Mouse (Mus musculus) lung, adult 2 months (tissue): ENCODE results near the gene Lgr5.

Experiments
- CTCF ChIP-seq: fragments of 200-500 bp; IDR thresholded peaks from 2 replicates; pipeline ENCODE4 v1.5.1; 2011; ENCODE audit warnings: mild to moderate bottlenecking, low read length, control low read depth; ENCODE audit not compliant: insufficient read depth
- POLR2A ChIP-seq: fragments of 200-500 bp; IDR thresholded peaks from 2 replicates; pipeline ENCODE4 v1.6.1; 2011; ENCODE audit warnings: low read depth, mild to moderate bottlenecking, control low read depth, low read length, borderline replicate concordance; ENCODE audit errors: extremely low read depth

DNA sequence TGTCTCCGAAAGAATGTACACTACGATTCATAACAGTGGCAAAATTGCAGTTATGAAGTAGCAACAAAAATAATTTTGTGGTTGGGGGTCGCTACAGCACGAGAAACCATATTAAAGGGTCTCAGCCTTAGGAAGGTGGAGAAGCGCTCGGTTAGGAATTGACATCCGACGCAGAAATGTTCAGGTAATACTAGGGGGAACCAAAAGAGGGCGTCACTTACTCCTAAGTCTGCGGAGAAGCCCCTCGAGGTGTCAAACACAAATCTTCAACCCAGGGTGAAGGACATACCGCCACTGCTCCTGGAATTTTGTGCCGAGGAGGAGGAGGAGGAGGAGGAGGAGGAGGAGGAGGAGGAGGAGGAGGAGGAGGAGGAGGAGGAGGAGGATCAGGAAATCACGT is 2.9 kb downstream of the Lgr5 start:
- no peak for TF ChIP-seq CTCF
- no peak for TF ChIP-seq POLR2A
